Mouse (Mus musculus): ENCODE results near the gene Morn5. TPM values are rescaled to one million over a fixed set of nuclear protein-coding genes. Genes with fewer than 3 reads are reported as not detected.

The Morn5 gene
- polyA plus RNA-seq, 1 experiment from 2014 or later, result not detected

DNA sequence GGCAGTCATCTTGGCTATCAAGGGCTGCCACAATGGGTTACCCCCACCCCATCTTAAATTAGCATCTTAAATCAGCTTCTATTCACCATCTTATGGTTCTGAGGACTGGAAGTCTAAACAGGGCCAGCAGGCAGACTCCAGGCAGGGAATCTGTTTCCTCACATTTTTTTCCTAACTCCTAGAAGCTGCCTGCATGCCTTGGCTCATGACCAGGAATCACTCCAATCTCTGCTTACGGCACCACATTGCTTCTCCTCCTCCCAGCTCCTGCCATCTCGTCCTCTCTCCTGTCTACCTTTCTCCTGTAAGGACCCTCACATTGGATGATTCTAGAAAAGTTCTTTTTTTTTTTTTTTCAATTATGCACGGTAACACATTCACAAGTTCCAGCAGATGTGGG lies 4.0 kb downstream of the Morn5 start:
- no peak overlapping the region for H3K27ac ChIP-seq (ENCODE audit: low read depth, low read length)
- no peak for ATAC-seq
- H3K4me2 ChIP-seq (replicated peaks; ENCODE audit: low read depth), result no peak overlapping the region
- H3K4me1 ChIP-seq (replicated peaks; ENCODE audit: control insufficient read depth, insufficient read depth, low read length), result no peaks in the 10 kb centered on the region; the same call in 1 of the 2 replicates
- no peaks in the 10 kb centered on the region for H3K36me3 ChIP-seq (ENCODE audit: control insufficient read depth, insufficient read depth)
- H3K9me3 ChIP-seq (ENCODE audit: control insufficient read depth), result no peaks in the 10 kb centered on the region
- no peak overlapping the region for H3K9ac ChIP-seq (ENCODE audit: low read depth, low read length)
- TF ChIP-seq CTCF (IDR thresholded peaks at IDR 0.05; ENCODE audit: low read depth), result no peak
- no peaks in the 10 kb centered on the region for H3K27me3 ChIP-seq (replicated peaks; ENCODE audit: control insufficient read depth, insufficient read depth, low read length)
- no peak overlapping the region for H3K4me3 ChIP-seq (ENCODE audit: low read depth, low read length)
- WGBS, result 68% methylated on average over 3 of the region's 3 CpGs

DNA sequence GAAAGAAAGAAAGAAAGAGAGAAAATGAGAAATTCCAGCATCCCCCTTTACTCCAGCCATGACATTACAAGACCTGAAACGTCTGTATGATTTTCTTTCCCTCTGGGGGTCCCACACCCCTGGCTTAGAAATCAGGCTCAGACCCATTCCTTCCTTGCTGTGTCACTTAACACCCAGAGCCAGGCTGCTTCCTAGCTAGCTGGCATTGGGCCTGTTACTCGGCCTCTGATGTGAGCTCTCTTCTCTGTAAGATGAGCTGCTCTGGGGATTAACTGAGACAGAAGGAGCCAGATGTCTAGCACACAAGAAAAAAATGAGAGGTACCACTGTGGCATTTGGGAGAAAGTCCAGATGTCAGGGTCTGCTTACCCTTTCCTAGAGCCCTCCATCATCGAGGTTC lies 7.0 kb downstream of the Morn5 start:
- Histone ChIP-seq H3K9me3 (ENCODE audit: control insufficient read depth) (no peaks in the 10 kb centered on the region), H3K4me2 (replicated peaks; ENCODE audit: low read depth) (no peak overlapping the region), H3K4me1 (replicated peaks; ENCODE audit: control insufficient read depth, insufficient read depth, low read length) (no peaks in the 10 kb centered on the region), H3K36me3 (ENCODE audit: control insufficient read depth, insufficient read depth) (no peaks in the 10 kb centered on the region), H3K4me3 (ENCODE audit: low read depth, low read length) (no peak overlapping the region), H3K27me3 (replicated peaks; ENCODE audit: control insufficient read depth, insufficient read depth, low read length) (no peaks in the 10 kb centered on the region), H3K27ac (ENCODE audit: low read depth, low read length) (no peak overlapping the region), H3K9ac (ENCODE audit: low read depth, low read length) (no peak overlapping the region)
- ATAC-seq, result no peak
- no peak for TF ChIP-seq CTCF (IDR thresholded peaks at IDR 0.05; ENCODE audit: low read depth)
- 60% methylated on average over 3 of the region's 3 CpGs for WGBS

DNA sequence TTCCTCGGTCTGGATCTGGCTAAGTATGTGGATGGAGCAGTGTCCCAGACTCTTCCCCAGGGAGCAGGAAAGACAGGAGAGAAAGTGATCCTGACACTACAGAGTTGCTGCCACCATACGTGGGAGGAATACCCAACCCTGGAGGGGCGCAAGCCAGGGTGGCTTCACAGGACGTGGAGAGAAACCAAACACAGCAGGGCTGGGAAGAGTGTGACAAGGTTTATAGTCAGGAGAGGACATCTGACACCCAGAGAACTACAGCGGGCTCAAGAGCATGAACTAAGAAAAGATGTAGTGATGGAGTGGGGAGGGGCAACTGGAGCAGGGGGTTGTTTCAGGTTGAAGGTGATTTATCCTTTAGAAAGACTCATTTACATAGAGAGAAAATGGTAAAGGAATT lies 12.2 kb downstream of the Morn5 start:
- H3K4me3 ChIP-seq (ENCODE audit: low read depth, low read length), result no peak overlapping the region

DNA sequence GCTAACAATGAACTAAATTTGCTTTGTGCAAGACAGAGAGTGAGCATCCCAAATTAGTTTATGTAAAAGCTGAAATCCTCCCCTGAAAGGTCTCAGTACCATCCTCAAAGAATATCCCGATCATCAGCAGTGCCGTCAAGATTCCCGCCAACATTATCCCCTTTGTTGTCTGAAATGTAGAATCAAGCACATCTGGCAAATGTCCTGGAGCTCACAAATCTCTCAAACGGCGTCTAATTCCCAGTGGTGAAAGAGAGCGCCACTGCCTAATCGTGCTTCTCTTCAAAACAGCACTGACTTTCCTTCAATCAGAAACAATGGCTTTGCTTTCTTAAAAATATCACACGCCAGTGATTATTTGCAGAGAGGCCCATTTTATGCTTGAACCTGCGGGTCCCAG lies 17.9 kb downstream of the Morn5 start:
- WGBS, result 67% methylated on average over 9 of the region's 9 CpGs
- H3K4me2 ChIP-seq (replicated peaks; ENCODE audit: low read depth), result no peak overlapping the region
- TF ChIP-seq CTCF (IDR thresholded peaks at IDR 0.05; ENCODE audit: low read depth), result no peak

More for the DNA sequence above, 12.2 kb downstream of the Morn5 start:
- Histone ChIP-seq H3K27ac (ENCODE audit: low read depth, low read length) (no peak overlapping the region), H3K36me3 (ENCODE audit: control insufficient read depth, insufficient read depth) (no peaks in the 10 kb centered on the region), H3K4me2 (replicated peaks; ENCODE audit: low read depth) (no peak overlapping the region), H3K9ac (ENCODE audit: low read depth, low read length) (no peak overlapping the region), H3K4me1 (replicated peaks; ENCODE audit: control insufficient read depth, insufficient read depth, low read length) (no peaks in the 10 kb centered on the region), H3K27me3 (replicated peaks; ENCODE audit: control insufficient read depth, insufficient read depth, low read length) (no peaks in the 10 kb centered on the region), H3K9me3 (ENCODE audit: control insufficient read depth) (no peaks in the 10 kb centered on the region)
- TF ChIP-seq CTCF (IDR thresholded peaks at IDR 0.05; ENCODE audit: low read depth), result no peak
- WGBS, result 68% methylated on average over 5 of the region's 5 CpGs
- no peak for ATAC-seq

DNA sequence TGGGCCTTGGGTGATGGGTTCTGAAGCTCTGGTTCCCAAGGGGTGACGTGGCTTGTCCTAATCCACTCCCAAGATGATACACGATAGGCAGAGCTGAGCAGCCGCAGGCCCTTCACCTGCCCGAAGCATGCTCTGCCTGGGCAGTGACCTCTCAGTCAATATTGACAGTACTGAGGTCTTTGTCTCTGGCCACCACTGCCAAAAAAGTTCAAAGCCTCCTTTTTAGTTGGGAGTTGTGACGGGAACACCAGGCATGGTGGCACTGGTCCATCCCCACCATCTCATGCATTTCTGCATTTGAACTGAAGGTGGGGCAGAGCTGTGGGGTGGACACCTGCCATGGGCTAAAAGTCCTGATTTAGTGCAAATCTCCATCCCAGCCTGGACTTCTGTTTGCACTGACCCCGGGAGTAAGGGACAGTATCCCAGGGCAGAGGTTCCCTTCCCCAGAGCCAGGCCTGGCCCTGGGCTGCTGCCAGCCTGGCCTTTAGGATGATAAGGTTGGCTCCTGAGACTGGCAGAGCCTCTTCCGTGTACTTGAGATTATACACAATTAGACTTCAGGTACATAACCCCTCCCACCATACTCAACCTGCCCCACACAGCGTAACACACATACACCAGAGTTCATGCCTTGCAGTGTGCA lies 22.5 kb downstream of the Morn5 start:
- H3K27ac ChIP-seq (ENCODE audit: low read depth, low read length), result no peak overlapping the region
- H3K36me3 ChIP-seq (ENCODE audit: control insufficient read depth, insufficient read depth), result no peaks in the 10 kb centered on the region
- no peaks in the 10 kb centered on the region for H3K9me3 ChIP-seq (ENCODE audit: control insufficient read depth)
- H3K4me3 ChIP-seq (ENCODE audit: low read depth, low read length), result no peak overlapping the region
- no peak overlapping the region for H3K4me2 ChIP-seq (replicated peaks; ENCODE audit: low read depth)
- 0 out of 2 replicates have a peak, but pooled peaks cover 4% of the 10 kb centered on the region for H3K27me3 ChIP-seq (replicated peaks; ENCODE audit: control insufficient read depth, insufficient read depth, low read length)
- 52% methylated on average over 8 of the region's 8 CpGs for WGBS
- TF ChIP-seq CTCF (IDR thresholded peaks at IDR 0.05; ENCODE audit: low read depth), result no peak
- no peak for ATAC-seq
- H3K4me1 ChIP-seq (replicated peaks; ENCODE audit: control insufficient read depth, insufficient read depth, low read length), result no peaks in the 10 kb centered on the region
- no peak overlapping the region for H3K9ac ChIP-seq (ENCODE audit: low read depth, low read length)

More for the DNA sequence above, 17.9 kb downstream of the Morn5 start:
- Histone ChIP-seq H3K4me3 (ENCODE audit: low read depth, low read length) (no peak overlapping the region), H3K4me1 (replicated peaks; ENCODE audit: control insufficient read depth, insufficient read depth, low read length) (no peaks in the 10 kb centered on the region), H3K9ac (ENCODE audit: low read depth, low read length) (no peak overlapping the region), H3K27ac (ENCODE audit: low read depth, low read length) (no peak overlapping the region), H3K9me3 (ENCODE audit: control insufficient read depth) (no peaks in the 10 kb centered on the region), H3K36me3 (ENCODE audit: control insufficient read depth, insufficient read depth) (no peaks in the 10 kb centered on the region), H3K27me3 (replicated peaks; ENCODE audit: control insufficient read depth, insufficient read depth, low read length) (no peaks in the 10 kb centered on the region)
- ATAC-seq, result no peak

DNA sequence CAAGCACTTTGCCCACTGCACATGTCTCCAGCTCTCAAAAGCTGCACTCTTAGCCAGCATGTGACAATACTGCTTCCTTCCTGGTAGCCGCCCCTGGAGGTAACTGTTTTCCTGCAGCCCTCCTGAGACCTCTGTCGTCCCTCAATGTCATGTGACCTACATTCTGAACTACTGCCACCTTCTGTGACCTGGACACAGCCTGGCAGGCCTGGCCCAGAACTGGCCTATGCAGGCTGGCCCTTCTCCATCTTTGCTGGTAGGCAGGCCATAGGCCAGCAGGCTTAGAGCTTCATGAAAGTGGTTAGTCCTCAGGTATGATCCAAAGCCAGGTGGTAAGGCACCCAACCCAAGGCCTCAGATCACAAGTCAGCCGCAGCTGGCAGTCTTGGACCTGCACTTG lies 24.5 kb downstream of the Morn5 start:
- no peak for ATAC-seq
- 56% methylated on average over 3 of the region's 3 CpGs for WGBS

More for the DNA sequence above, 24.5 kb downstream of the Morn5 start:
- H3K27me3 ChIP-seq (replicated peaks; ENCODE audit: control insufficient read depth, insufficient read depth, low read length), result peaks cover 4% of the 10 kb centered on the region; the same call in 1 of the 2 replicates
- no peak overlapping the region for H3K4me3 ChIP-seq (ENCODE audit: low read depth, low read length)
- H3K27ac ChIP-seq (ENCODE audit: low read depth, low read length), result no peak overlapping the region
- H3K9ac ChIP-seq (ENCODE audit: low read depth, low read length), result no peak overlapping the region
- no peaks in the 10 kb centered on the region for H3K36me3 ChIP-seq (ENCODE audit: control insufficient read depth, insufficient read depth)
- H3K9me3 ChIP-seq (ENCODE audit: control insufficient read depth), result no peaks in the 10 kb centered on the region
- no peaks in the 10 kb centered on the region for H3K4me1 ChIP-seq (replicated peaks; ENCODE audit: control insufficient read depth, insufficient read depth, low read length)
- no peak for TF ChIP-seq CTCF (IDR thresholded peaks at IDR 0.05; ENCODE audit: low read depth)
- H3K4me2 ChIP-seq (replicated peaks; ENCODE audit: low read depth), result no peak overlapping the region

Data from intestine, postnatal 0 days (tissue).